Mouse (Mus musculus): ENCODE results near the gene Ubap1l.
"Not testable (repeated sequence)": the region's sequence is repeated elsewhere in the genome, so short reads cannot be mapped to it uniquely, and the experiment has no call there.

DNA sequence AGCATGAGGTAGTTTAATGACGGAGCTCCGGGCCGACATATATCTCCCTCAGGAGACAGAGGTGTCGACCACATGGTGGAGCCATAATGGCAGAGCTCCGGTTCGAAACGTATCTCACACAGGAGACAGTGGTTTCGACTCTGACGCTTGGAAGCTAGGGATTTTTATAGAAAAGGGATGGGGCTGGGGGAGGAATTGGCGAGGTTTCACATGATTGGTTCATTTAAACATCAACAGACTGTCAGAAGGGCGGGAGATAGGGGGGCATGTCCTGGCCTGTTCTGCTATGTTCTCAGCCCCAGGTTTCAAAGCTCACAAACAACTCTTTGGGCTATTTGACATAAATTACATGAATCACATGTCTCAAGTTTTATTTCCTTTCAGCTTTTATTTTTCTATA is 15.4 kb upstream of the Ubap1l start:
- TF ChIP-seq GATA1, TAL1 (IDR thresholded peaks at IDR 0.05; ENCODE audit: low read length): not testable (repeated sequence)

Data from erythroblast, embryonic 14.5 days (primary cell).